Mouse (Mus musculus) gastrocnemius, adult 2 months (tissue): Measurements from ENCODE around the gene Ppm1b. TPM values are rescaled to one million over a fixed set of nuclear protein-coding genes. Genes with fewer than 3 reads are reported as not detected.
A peak's percentile ranks its signal among the peaks of the same experiment; 100 is the strongest.

Experiments used
- DNase-seq: peaks from one replicate; pipeline ENCODE4 v3.0.0; 2022
- H3K27ac ChIP-seq: fragments of 200-600 bp; 2 replicates; pipeline ENCODE4 v1.8.1; 2022; ENCODE audit warnings: mild to moderate bottlenecking
- H3K4me3 ChIP-seq: fragments of 200-600 bp; 2 replicates; pipeline ENCODE4 v1.8.1; 2022; ENCODE audit warnings: mild to moderate bottlenecking, moderate library complexity
- CTCF ChIP-seq: fragments of 200-600 bp; IDR thresholded peaks from 2 replicates; pipeline ENCODE4 v1.8.1; 2022; ENCODE audit warnings: antibody characterized with exemption, mild to moderate bottlenecking, moderate library complexity
- intact Hi-C: fragments of 180-260 bp; cut with DNase I; formaldehyde crosslinking; loops from one replicate; pipeline ENCODE4 v1.15.1; 2025
- total RNA-seq, 2 experiments: library from RNA; stranded (reverse); gene quantifications; 2 replicates each; pipeline ENCODE4 v1.2.3; 2021

The Ppm1b gene
- total RNA-seq, 2 experiments from 2014 or later, result 165 to 223 TPM

DNA sequence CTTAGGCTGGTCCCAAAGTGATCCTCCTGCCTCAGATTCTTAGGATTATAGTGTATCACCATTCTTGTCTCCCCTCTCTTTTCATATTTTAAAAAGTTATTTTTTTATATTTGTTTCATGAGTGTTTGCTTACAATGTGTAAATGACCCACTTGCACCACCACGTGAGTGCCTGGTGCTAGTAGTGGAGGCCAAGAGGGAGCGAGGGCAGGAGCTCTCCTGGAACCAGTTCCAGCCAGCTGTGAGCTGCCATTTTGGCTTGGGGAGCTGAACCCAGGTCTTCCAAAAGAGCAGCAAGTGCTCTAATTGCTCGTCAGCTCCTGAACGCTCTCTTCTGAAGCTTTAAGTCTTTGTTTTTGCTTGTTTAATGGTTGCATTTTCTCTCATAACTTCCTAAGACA is 3.6 kb downstream of the Ppm1b start:
- Histone ChIP-seq H3K27ac (peak overlapping the region; percentile 99), H3K4me3 (peak overlapping the region; percentile 91)
- intact Hi-C loops, result no loop called here
- peak; percentile 36 for DNase-seq
- TF ChIP-seq CTCF, result no peak

DNA sequence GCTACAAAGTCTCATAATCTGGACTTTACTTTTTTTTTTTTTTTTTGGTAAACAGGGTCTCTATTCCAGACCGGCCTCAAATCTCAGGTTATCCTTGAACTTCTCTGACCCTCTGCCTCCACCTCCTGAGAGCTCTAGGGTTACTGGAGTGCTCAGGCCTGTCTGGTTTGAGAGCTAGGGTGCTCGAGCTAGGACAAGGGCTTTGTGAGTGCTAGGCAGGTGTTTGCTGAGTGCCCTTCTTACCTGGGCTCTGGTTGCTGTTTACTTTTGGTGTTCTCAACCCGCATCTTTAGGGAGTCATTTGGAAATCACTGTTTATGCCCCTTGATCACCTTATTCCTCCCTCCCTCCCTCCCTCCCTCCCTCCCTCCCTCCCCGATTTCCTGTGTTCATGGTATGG is 5.5 kb downstream of the Ppm1b start:
- Histone ChIP-seq H3K27ac (no peak overlapping the region), H3K4me3 (no peak overlapping the region)
- no peak for DNase-seq
- intact Hi-C loops, result no loop called here
- no peak for TF ChIP-seq CTCF

DNA sequence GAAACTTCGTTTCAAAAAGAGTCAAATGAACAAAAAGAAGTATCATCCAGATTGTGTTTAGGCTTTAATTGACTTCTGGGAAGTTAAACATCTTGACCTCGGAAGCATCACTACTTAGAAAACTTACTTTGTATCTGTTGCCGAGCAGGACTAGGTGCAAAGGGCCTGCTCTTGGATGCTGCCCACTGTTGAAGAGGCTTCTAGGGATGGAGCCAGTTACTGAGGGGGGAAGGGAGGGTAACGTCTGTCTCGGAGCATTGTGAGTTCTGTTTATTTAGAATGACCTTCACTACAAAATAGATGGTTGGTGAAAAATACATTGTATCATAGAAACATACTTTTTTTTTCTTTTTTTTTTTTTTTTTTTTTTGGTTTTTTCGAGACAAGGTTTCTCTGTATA is 7.1 kb downstream of the Ppm1b start:
- no peak for DNase-seq
- H3K4me3 ChIP-seq, result no peak overlapping the region
- TF ChIP-seq CTCF, result no peak
- H3K27ac ChIP-seq, result no peak overlapping the region
- intact Hi-C loops, result no loop called here

DNA sequence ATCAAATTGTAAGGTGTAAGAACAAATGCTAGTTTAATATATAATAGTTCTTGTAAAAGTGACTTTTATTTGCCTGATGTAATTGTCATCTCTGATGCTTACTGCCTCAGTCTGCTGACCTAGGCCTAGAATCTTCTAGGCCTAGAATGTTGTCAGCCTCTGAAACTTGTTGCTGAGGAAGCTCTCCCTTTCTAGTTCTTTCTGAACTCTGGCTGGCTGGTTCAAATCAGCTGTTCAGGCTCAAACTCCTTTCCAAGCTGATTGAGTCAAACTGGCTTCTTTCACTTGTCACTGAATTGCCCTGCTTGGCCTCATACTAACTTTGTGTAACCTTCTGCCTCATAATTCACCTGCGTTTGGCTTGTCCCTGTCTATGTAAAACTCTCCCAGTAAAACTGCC is 9.7 kb downstream of the Ppm1b start:
- no peak for DNase-seq
- intact Hi-C loops, result no loop called here
- Histone ChIP-seq H3K4me3 (no peak overlapping the region), H3K27ac (no peak overlapping the region)
- no peak for TF ChIP-seq CTCF

DNA sequence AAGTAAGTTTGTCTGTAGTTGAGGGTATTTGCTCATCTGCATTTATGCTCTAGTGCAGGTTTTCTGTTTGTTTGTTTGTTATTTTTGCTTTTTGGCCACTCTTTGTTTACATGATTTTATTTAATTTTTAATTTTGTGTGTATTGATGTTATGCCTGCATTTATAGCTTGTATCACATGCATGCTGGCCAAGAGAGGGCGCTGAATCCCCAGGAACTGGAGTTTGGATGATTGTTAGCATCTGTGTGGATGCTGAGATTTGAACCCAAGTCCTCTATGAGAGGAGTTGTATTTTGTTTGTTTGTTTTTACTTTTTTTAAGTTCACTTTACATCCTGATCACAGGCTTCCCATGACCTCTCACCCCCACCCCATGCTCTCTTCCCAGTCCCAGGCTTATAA is 10.5 kb downstream of the Ppm1b start:
- TF ChIP-seq CTCF, result peak; percentile 20; the same call in 1 of the 2 replicates
- no peak for DNase-seq
- intact Hi-C loops, result no loop called here

DNA sequence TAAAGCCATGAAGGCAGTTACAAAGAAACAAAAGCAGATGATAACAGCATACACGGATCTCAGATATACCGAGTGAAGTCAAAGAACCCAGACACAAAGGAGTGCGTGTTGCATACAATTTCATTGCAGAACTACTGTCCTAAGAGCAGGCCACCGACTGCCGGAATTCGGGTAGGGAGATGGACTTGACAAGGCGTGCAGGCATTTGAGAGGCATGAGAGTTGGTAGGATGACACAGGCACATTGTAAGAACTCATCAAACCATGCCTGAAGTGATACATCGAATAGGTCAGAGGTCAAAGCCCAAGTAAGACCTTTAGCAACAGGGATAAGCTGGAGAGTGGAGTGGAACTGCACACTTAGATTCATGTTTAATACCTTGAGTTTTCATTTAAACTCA is 13.4 kb downstream of the Ppm1b start:
- H3K27ac ChIP-seq, result no peak overlapping the region
- no peak overlapping the region for H3K4me3 ChIP-seq
- TF ChIP-seq CTCF, result no peak
- intact Hi-C loops, result no loop called here
- no peak for DNase-seq

More for the DNA sequence above, 10.5 kb downstream of the Ppm1b start:
- Histone ChIP-seq H3K4me3 (no peak overlapping the region), H3K27ac (no peak overlapping the region)

DNA sequence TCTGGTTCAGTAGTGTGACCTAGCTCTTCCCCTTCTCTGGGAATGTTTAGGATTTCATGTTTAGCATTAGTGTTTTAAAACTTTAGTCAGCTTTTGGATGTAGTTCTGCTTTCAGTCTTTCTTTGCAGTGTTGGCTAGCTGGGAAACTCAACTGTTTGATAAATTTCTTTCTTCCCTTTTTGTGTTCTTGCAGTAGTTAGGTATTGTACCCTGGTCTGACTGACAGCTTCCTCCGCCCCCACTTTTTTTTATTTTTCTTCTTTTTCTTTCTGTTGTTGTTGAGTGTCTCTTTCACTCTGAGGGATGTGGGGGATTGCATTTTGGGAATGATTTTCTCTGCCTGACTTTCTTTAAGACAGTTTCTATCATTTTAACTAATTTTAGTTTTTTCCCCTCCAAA is 25.2 kb downstream of the Ppm1b start:
- DNase-seq, result no peak
- no peak for TF ChIP-seq CTCF
- H3K27ac ChIP-seq, result no peak overlapping the region
- no peak overlapping the region for H3K4me3 ChIP-seq
- intact Hi-C loops, result no loop called here

DNA sequence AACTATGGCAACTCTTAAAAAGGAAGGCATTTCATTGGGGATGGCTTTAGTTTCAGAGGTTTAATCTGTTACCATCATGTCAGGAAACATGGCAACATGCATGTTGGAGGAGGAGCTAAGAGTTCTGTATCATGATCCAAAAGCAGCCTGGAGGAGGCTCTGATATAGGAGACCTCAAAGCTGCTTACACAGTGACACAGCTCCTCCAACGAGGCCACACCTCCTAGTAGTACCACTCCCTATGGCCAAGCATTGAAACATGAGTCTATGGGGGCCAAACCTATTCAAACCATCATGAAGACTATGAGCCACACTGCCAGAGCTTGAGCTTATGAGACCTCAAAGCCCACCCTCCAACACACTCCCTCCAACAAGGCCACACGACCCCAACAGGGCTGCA is 26.2 kb downstream of the Ppm1b start:
- DNase-seq, result no peak
- intact Hi-C loops, result no loop called here
- H3K4me3 ChIP-seq, result no peak overlapping the region
- no peak for TF ChIP-seq CTCF
- no peak overlapping the region for H3K27ac ChIP-seq

DNA sequence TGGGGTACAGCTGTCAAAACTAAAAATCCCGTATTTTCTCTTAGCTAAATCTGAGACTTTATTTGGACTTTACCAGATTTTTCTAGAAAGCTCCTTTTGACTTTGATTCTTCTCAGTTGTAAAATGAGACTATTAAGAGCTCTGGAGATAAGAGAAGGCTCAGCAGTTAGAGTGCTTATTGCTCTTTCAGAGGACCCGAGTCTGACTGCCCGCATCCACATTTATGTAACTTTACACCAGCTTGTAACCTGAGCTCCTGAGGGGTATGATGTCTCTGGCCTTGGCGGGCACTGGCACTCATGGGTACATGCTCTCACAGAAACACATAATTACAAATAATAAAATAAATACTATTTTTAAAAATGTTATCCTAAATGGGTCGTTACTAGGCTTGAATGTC is 29.8 kb downstream of the Ppm1b start:
- Histone ChIP-seq H3K4me3 (no peak overlapping the region), H3K27ac (peak overlapping the region; percentile 35; the same call in 1 of the 2 replicates)
- no peak for TF ChIP-seq CTCF
- no peak for DNase-seq
- intact Hi-C loops, result no loop called here

DNA sequence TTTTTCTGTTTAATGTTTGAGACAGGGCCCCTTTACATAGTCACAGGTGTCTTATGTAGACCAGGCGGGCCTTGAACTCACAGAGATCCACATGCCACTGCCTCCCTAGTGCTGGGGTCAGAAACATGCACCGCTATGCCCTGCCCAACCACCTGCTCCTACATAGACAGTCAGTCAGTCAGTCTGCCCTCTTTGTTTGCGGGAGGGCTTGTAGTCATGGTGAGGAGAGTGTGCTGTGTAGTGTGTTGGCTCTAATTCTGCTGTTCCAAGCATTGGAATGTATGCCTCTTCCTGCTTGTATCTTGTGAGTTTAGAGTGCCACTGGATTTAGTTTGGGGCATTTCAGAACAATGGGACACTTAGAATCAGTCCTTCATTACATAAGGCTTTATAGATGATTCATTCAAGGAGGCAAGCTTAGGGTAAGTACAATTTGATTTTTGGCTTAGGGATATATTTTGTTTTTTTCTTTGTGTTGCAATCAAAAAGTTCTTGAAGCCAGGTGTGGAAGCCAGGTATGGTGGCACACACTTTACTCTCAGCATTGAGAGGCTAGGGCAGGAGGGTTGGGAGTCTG is 31.4 kb downstream of the Ppm1b start:
- intact Hi-C loops, result no loop called here
- no peak for TF ChIP-seq CTCF
- Histone ChIP-seq H3K4me3 (no peak overlapping the region), H3K27ac (no peak overlapping the region)
- no peak for DNase-seq

DNA sequence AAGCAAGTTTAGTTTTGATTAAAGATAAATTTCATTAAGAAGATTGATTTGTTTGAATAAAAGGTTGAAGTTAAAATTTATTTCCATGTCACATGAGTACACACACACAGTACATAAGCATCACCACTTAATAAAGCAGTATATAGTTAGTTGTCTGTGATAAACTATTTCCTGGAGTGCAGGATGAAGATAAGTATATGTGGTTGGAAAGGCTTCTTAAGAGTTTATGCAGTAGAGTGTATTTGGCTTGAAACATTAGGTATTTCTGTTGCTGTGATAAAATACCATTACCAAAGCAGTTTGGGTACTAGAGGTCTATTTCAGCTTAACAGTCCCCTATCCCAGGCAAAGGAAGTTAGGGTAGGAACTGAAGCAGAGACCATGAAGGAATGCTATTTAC is 32.0 kb downstream of the Ppm1b start:
- intact Hi-C loops, result no loop called here
- TF ChIP-seq CTCF, result no peak
- Histone ChIP-seq H3K4me3 (no peak overlapping the region), H3K27ac (no peak overlapping the region)
- no peak for DNase-seq

DNA sequence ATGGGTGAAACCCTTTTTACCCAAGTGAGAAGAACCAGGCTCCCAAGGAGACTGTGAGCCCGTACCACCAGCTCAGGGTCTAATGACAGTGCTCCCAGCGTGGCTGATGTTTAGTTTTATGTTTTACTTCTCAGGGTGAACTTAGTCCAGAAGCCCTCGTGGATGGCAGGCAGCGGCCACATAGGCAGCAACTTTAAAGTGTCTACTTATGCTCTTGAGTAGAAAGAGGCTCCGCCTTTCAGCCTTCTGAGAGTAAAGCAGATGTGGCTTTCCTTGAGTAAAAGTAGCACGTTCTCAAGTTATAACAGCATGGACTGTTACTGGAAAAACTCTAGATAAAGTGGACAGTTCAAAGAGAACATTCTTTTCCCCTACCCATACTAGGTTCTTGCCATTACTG is 39.3 kb downstream of the Ppm1b start:
- no peak for TF ChIP-seq CTCF
- DNase-seq, result no peak
- Histone ChIP-seq H3K4me3 (no peak overlapping the region), H3K27ac (no peak overlapping the region)
- intact Hi-C loops, result loop anchor here (5.0 kb wide), 1 partner anchor 39 kb away; the partner anchor contains the start of gene Ppm1b

DNA sequence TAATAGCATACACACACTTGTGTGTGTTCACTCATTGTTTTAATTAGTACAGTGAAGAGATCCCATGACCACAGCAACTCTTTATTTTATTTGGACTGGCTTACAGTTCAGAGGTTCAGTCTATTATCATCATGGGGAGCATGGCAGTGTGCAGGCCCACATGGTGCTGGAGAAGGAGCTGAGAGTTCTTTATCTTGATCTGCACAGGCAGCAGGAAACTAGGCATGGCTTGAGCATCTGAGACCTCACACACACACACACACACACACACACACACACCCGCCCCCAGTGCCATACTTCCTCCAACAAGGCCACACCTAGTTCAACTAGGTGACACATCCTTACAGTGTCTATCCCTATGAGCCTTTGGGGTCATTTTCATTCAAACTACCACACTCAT is 41.1 kb downstream of the Ppm1b start:
- intact Hi-C loops, result loop anchor here (5.0 kb wide), 1 partner anchor 40 kb away; the partner anchor contains the start of gene Ppm1b
- DNase-seq, result no peak
- no peak for TF ChIP-seq CTCF
- Histone ChIP-seq H3K4me3 (no peak overlapping the region), H3K27ac (no peak overlapping the region)

DNA sequence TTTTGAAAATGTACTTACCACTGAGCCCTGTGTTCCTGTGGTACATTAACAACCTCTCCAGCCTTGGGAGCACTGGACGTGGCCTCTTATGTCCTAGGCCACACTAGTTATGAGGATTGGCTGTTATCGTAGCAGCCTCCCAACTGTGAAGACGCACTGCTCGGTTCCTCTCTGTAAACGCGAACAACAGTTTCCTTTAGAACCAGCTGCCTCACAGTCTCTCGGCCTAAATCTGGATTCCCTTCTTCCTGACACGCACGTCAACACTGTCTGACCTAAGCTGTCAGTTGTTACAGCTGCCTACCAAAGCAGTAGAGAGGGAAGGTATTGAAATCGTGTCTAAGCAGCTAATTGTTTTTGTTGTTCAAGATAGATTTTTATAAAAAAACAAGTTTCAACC is 43.1 kb downstream of the Ppm1b start:
- intact Hi-C loops, result loop anchor here (5.0 kb wide), 1 partner anchor 42 kb away; the partner anchor contains the start of gene Ppm1b
- DNase-seq, result no peak
- Histone ChIP-seq H3K27ac (peak overlapping the region; percentile 56; the same call in 1 of the 2 replicates), H3K4me3 (no peak overlapping the region)
- TF ChIP-seq CTCF, result no peak
